Mouse (Mus musculus) heart, postnatal 0 days (tissue): Measurements from ENCODE around the gene Coa3. TPM values are rescaled to one million over a fixed set of nuclear protein-coding genes. Genes with fewer than 3 reads are reported as not detected.
"Not testable (repeated sequence)": the region's sequence is repeated elsewhere in the genome, so short reads cannot be mapped to it uniquely, and the experiment has no call there.

Experiments used
- ATAC-seq: fragments of 200-750 bp; cut with Nextera tagmentation; 2 replicates; pipeline ENCODE4 v1.8.0; 2017; ENCODE audit warnings: low read depth, moderate number of reproducible peaks, moderate library complexity; ENCODE audit not compliant: insufficient read depth
- DNase-seq: peaks from one replicate; pipeline ENCODE4 v3.0.0-alpha.2; 2016; ENCODE audit warnings: low spot score
- H3K27ac ChIP-seq: fragments of 300-500 bp; sonication (generic); 2 replicates; pipeline ENCODE4 v1.5.1; 2014; ENCODE audit warnings: low read depth, mild to moderate bottlenecking
- H3K27me3 ChIP-seq: fragments of 300-500 bp; sonication (generic); 2 replicates; pipeline ENCODE4 v1.6.1; 2014; ENCODE audit warnings: low read length, mixed read lengths; ENCODE audit not compliant: control insufficient read depth, insufficient read depth
- H3K36me3 ChIP-seq: fragments of 300-500 bp; sonication (generic); replicated peaks from 2 replicates; pipeline ENCODE4 v1.6.1; 2014; ENCODE audit warnings: low read length, mixed read lengths; ENCODE audit not compliant: control insufficient read depth, insufficient read depth
- H3K4me1 ChIP-seq: fragments of 300-500 bp; sonication (generic); 2 replicates; pipeline ENCODE4 v1.6.1; 2014; ENCODE audit warnings: antibody characterized with exemption; ENCODE audit not compliant: control insufficient read depth, insufficient read depth
- H3K4me2 ChIP-seq: fragments of 300-500 bp; sonication (generic); 2 replicates; pipeline ENCODE4 v1.6.1; 2014; ENCODE audit warnings: low read depth, mild to moderate bottlenecking, low read length, moderate library complexity
- H3K4me3 ChIP-seq: fragments of 300-500 bp; sonication (generic); 2 replicates; pipeline ENCODE4 v1.5.1; 2014; ENCODE audit warnings: low read depth, low read length
- H3K9ac ChIP-seq: fragments of 300-500 bp; sonication (generic); replicated peaks from 2 replicates; pipeline ENCODE4 v1.6.1; 2014; ENCODE audit warnings: low read depth, low read length, mixed read lengths
- H3K9me3 ChIP-seq: fragments of 300-500 bp; sonication (generic); replicated peaks from 2 replicates; pipeline ENCODE4 v1.6.1; 2016; ENCODE audit warnings: low read length; ENCODE audit not compliant: control insufficient read depth
- CTCF ChIP-seq: IDR thresholded peaks from 2 replicates; pipeline ENCODE4 v1.5.1; 2016; ENCODE audit warnings: antibody characterized with exemption, control low read depth, low read depth
- EP300 ChIP-seq: IDR thresholded peaks from 2 replicates; pipeline ENCODE4 v1.6.1; 2016; ENCODE audit warnings: antibody characterized with exemption, low read depth
- WGBS: fragments of 180-500 bp; shearing (Covaris S2); extraction: QIAGEN DNeasy Blood & Tissue Kit; methylation state at CpG from one replicate; pipeline ENCODE4 v1.1.7; 2014; 5-methylcytosine and 5-hydroxymethylcytosine counted together
- polyA plus RNA-seq: library from polyadenylated mRNA; unstranded; fragments of >200 nt; fragmentation: Nextera tagmentation; extraction: Ambion mirVana; gene quantifications from 2 replicates; pipeline ENCODE4 v1.2.1, GENCODE M21; 2015
- total RNA-seq: library from RNA; depleted of rRNA; stranded (reverse); fragments of >200 nt; gene quantifications from 2 replicates; pipeline ENCODE4 v1.2.3, GENCODE M21; 2014; ENCODE audit warnings: low replicate concordance; rRNA removed

Coa3 gene
- total RNA-seq (175 and 216 TPM in 2 replicates), polyA plus RNA-seq (189 and 206 TPM in 2 replicates)

- H3K27me3 ChIP-seq, result no peaks in the 10 kb centered on the region
- ATAC-seq (peak; percentile 98), DNase-seq (peak; percentile 93)
- H3K9ac ChIP-seq, result peak within 1 kb of the TSS; percentile 68
- H3K4me1 ChIP-seq, result peaks cover 25% of the 10 kb centered on the region
- peak within 1 kb of the TSS; percentile 61 for H3K27ac ChIP-seq
- peak within 1 kb of the TSS; percentile 74 for H3K4me3 ChIP-seq
- peak within 1 kb of the TSS; percentile 68 for H3K4me2 ChIP-seq
- TF ChIP-seq CTCF (no peak; the same call in 1 of the 2 replicates), EP300 (no peak; the same call in 1 of the 2 replicates)
- WGBS, result 8% methylated on average over 45 of the region's 45 CpGs
- H3K36me3 ChIP-seq, result no peaks in the 10 kb centered on the region
- H3K9me3 ChIP-seq, result no peaks in the 10 kb centered on the region
Measured at GRCm38 (mm10) chr11:101278223-101279192, at the start of gene Coa3, which contains the start of gene Cntd1. Gene Coa3, minus strand, starts transcription at chr11:101279114. Gene Cntd1, plus strand, starts transcription at chr11:101279012.

DNA sequence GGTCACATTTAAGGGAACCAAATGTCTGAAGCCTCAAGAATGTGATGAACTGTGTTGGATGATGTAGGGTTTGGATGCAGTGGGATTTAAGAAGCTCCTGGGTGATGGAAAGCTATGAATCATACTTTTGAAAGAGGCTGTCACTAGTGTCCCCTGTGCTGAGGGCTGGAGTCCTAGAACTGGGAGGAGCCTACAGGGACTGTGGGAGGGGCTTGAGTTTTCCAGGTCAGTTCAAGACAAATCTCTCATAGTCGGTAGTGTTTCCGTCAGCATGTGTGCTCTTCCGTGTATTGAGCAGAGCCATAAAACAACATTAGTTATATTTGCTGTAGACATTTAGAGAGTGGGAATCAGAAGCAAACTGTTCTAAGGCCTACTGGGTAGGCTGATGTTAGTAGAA, 48.4 kb upstream of the Coa3 start:
- H3K4me2 ChIP-seq, result no peak overlapping the region
- TF ChIP-seq EP300, result no peak
- TF ChIP-seq CTCF, result no peak
- peaks cover 10% of the 10 kb centered on the region; the same call in 1 of the 2 replicates for H3K4me1 ChIP-seq
- no peaks in the 10 kb centered on the region for H3K9me3 ChIP-seq
- WGBS, result 49% methylated on average over 3 of the region's 3 CpGs
- DNase-seq, result no peak
- no peak for ATAC-seq
- H3K27me3 ChIP-seq, result no peaks in the 10 kb centered on the region
- no peak overlapping the region for H3K4me3 ChIP-seq
- no peak overlapping the region for H3K27ac ChIP-seq
- H3K36me3 ChIP-seq, result peaks cover 21% of the 10 kb centered on the region
- no peak overlapping the region for H3K9ac ChIP-seq

DNA sequence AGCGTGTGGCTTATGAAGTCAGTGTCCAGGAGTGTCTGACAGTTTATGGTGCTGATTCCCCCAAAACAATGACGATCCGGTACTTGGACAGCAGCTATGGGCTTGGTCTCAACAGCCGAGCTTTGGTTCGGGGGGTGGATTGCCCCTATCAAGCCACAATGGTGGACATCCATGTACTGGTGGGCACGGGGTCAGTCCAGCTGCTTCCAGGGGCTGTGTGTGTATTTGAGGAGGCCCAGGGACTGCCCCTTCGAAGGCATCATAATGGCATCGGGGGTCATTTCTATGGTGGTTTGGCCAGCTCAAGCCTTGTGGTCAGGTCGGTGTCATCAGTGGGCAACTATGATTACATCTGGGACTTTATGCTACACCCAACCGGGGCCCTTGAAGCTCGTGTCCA, 47.2 kb upstream of the Coa3 start:
- Histone ChIP-seq H3K4me1 (peaks cover 10% of the 10 kb centered on the region; the same call in 1 of the 2 replicates), H3K9ac (no peak overlapping the region), H3K27me3 (no peaks in the 10 kb centered on the region), H3K4me2 (no peak overlapping the region), H3K9me3 (no peaks in the 10 kb centered on the region), H3K36me3 (peaks cover 33% of the 10 kb centered on the region), H3K27ac (no peak overlapping the region), H3K4me3 (no peak overlapping the region)
- WGBS, result 85% methylated on average over 11 of the region's 11 CpGs
- no peak for ATAC-seq
- DNase-seq, result no peak
- TF ChIP-seq CTCF (no peak), EP300 (no peak)

- H3K27me3 ChIP-seq, ATAC-seq: not testable (repeated sequence)
- 89% methylated on average over 11 of the region's 11 CpGs for WGBS
Measured at GRCm38 (mm10) chr11:101325201-101325600, 46.3 kb upstream of the Coa3 start.

GRCm38 (mm10) chr11:101324763-101325162, 45.8 kb upstream of the Coa3 start, which contains the start of gene Aoc2:
Gene Aoc2, plus strand, starts transcription at chr11:101325063.
- no peak for TF ChIP-seq EP300
- DNase-seq, result no peak
- H3K27ac ChIP-seq, result no peak within 1 kb of the TSS
- H3K27me3 ChIP-seq, result no peaks in the 10 kb centered on the region
- no peaks in the 10 kb centered on the region for H3K9me3 ChIP-seq
- peaks cover 46% of the 10 kb centered on the region for H3K36me3 ChIP-seq
- H3K4me1 ChIP-seq, result peaks cover 10% of the 10 kb centered on the region; the same call in 1 of the 2 replicates
- H3K4me3 ChIP-seq, result no peak within 1 kb of the TSS
- H3K9ac ChIP-seq, result no peak within 1 kb of the TSS
- WGBS, result 82% methylated on average over 5 of the region's 5 CpGs
- no peak within 1 kb of the TSS for H3K4me2 ChIP-seq
- no peak for ATAC-seq

More at GRCm38 (mm10) chr11:101325201-101325600, 46.3 kb upstream of the Coa3 start:
- not testable (repeated sequence) for DNase-seq, H3K9me3 ChIP-seq, H3K4me1 ChIP-seq, H3K4me3 ChIP-seq, H3K4me2 ChIP-seq, H3K9ac ChIP-seq, H3K27ac ChIP-seq
- peaks cover 42% of the 10 kb centered on the region for H3K36me3 ChIP-seq
